Mouse (Mus musculus): ENCODE data around the gene Arntl. TPM values are rescaled to one million over a fixed set of nuclear protein-coding genes. Genes with fewer than 3 reads are reported as not detected.

Arntl gene
- polyA plus RNA-seq, 2 experiments, result 5.6 to 6.8 TPM

DNA sequence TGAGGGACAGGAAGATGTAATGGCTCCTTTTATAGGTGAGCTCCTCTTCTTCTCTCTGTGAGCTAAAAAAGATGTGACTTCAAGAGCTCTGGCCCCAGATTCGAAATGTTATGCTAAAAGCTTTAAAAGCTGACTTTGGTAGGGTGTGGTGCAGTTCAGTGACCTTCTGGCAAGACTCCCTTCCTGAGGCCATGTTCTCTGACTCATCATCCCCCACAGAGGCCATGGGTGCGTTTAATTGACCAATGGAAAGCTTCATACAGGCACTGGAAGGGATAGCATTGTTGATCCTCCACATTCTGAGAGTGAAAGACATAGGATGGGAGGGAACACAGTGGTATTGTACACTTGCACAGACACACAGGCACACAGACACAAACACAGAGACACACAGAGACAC is 34.8 kb upstream of the Arntl start:
- 68% methylated on average over 2 of the region's 2 CpGs for WGBS
- ATAC-seq (ENCODE audit: low FRiP score, low read depth) (no peak), DNase-seq (ENCODE audit: low spot score) (no peak)
- no peak overlapping the region for H3K4me2 ChIP-seq (replicated peaks; ENCODE audit: low read depth, low read length, severe bottlenecking)
- no peak for TF ChIP-seq POLR2A (IDR thresholded peaks at IDR 0.05; ENCODE audit: borderline replicate concordance, extremely low read depth, insufficient read depth, insufficient read length)
- H3K27ac ChIP-seq (replicated peaks; ENCODE audit: low read depth, low read length), result no peak overlapping the region
- no peaks in the 10 kb centered on the region for H3K27me3 ChIP-seq (ENCODE audit: control insufficient read depth, insufficient read depth, low read length)
- H3K4me1 ChIP-seq (ENCODE audit: control insufficient read depth, insufficient read depth, low read length), result no peaks in the 10 kb centered on the region
- no peaks in the 10 kb centered on the region for H3K9me3 ChIP-seq (ENCODE audit: control insufficient read depth, low read length)
- H3K4me3 ChIP-seq (replicated peaks; ENCODE audit: low read length), result no peak overlapping the region
- no peaks in the 10 kb centered on the region for H3K36me3 ChIP-seq (ENCODE audit: control insufficient read depth, insufficient read depth, low read length)
- no peak overlapping the region for H3K9ac ChIP-seq (ENCODE audit: low read depth, low read length, severe bottlenecking)

DNA sequence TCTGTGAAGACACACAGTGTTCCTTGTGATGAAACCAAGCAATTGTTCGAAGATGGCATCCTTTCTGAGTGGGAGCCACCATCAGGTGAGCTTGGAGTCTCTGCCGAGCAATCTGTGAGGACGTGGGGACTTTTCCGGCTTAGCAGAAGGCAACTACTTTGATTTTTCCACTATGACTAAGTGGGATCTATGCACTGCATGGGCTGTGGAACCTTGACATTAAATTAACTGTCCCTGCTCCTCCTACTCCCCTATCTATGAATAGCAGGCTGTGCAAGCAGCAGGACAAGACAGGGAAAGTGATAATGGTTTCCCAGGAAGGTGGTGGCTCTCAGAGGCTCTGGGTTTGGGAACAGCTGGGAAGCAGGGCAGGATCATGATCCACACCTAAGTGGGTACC is 31.8 kb upstream of the Arntl start:
- H3K36me3 ChIP-seq (ENCODE audit: control insufficient read depth, insufficient read depth, low read length), result no peaks in the 10 kb centered on the region
- H3K4me1 ChIP-seq (ENCODE audit: control insufficient read depth, insufficient read depth, low read length), result no peaks in the 10 kb centered on the region
- DNase-seq (ENCODE audit: low spot score), result no peak
- H3K9me3 ChIP-seq (ENCODE audit: control insufficient read depth, low read length), result no peaks in the 10 kb centered on the region
- ATAC-seq (ENCODE audit: low FRiP score, low read depth), result no peak
- TF ChIP-seq POLR2A (IDR thresholded peaks at IDR 0.05; ENCODE audit: borderline replicate concordance, extremely low read depth, insufficient read depth, insufficient read length), result no peak
- H3K4me2 ChIP-seq (replicated peaks; ENCODE audit: low read depth, low read length, severe bottlenecking), result no peak overlapping the region
- H3K27me3 ChIP-seq (ENCODE audit: control insufficient read depth, insufficient read depth, low read length), result no peaks in the 10 kb centered on the region
- H3K9ac ChIP-seq (ENCODE audit: low read depth, low read length, severe bottlenecking), result no peak overlapping the region
- no peak overlapping the region for H3K27ac ChIP-seq (replicated peaks; ENCODE audit: low read depth, low read length)
- no peak overlapping the region for H3K4me3 ChIP-seq (replicated peaks; ENCODE audit: low read length)
- WGBS, result 90% methylated on average over 4 of the region's 4 CpGs

DNA sequence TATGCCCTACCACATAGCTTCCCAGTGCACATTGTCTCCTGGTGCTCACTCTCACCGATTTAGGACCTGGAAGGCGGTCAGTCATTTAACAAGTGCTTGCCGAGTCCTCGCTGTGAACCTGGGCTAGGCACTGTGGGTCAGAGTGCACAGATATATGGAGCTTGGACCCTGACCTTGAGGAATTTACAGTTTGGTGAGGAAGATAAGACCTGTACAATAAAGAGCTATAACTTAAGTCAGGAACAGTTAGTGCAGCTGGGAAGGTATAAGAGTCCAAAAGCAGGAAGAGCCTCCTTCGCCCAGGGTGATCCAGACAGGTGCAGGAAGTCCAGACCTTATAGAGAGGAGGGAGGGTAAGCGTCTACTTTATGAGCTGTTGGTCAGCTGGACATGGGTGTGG is 29.2 kb upstream of the Arntl start:
- no peak for TF ChIP-seq POLR2A (IDR thresholded peaks at IDR 0.05; ENCODE audit: borderline replicate concordance, extremely low read depth, insufficient read depth, insufficient read length)
- 83% methylated on average over 6 of the region's 6 CpGs for WGBS
- Histone ChIP-seq H3K4me2 (replicated peaks; ENCODE audit: low read depth, low read length, severe bottlenecking) (no peak overlapping the region), H3K4me1 (ENCODE audit: control insufficient read depth, insufficient read depth, low read length) (no peaks in the 10 kb centered on the region), H3K27me3 (ENCODE audit: control insufficient read depth, insufficient read depth, low read length) (no peaks in the 10 kb centered on the region), H3K27ac (replicated peaks; ENCODE audit: low read depth, low read length) (no peak overlapping the region), H3K9me3 (ENCODE audit: control insufficient read depth, low read length) (no peaks in the 10 kb centered on the region), H3K9ac (ENCODE audit: low read depth, low read length, severe bottlenecking) (no peak overlapping the region), H3K36me3 (ENCODE audit: control insufficient read depth, insufficient read depth, low read length) (no peaks in the 10 kb centered on the region), H3K4me3 (replicated peaks; ENCODE audit: low read length) (no peak overlapping the region)
- DNase-seq (ENCODE audit: low spot score), result no peak
- ATAC-seq (ENCODE audit: low FRiP score, low read depth), result no peak

DNA sequence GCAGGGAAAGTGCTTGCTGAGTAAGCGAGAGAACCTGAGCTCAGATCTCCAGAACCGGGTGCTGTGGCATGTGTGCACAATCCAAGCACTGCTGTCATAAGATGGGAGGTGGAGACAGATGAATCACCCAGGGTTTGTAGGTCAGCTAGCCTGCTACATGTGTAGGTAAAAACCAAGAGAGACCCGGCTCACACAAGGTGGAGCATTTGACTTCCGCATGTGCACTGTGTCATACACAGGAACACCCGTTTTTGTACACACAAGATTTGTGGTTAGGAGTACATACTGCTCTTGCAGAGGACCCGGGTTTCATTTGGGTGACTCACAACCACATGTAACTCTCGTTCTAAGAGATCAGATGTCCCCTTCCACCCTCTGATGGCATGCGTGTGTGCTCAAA is 23.5 kb upstream of the Arntl start:
- Histone ChIP-seq H3K27me3 (ENCODE audit: control insufficient read depth, insufficient read depth, low read length) (no peaks in the 10 kb centered on the region), H3K9ac (ENCODE audit: low read depth, low read length, severe bottlenecking) (no peak overlapping the region), H3K4me2 (replicated peaks; ENCODE audit: low read depth, low read length, severe bottlenecking) (no peak overlapping the region), H3K36me3 (ENCODE audit: control insufficient read depth, insufficient read depth, low read length) (no peaks in the 10 kb centered on the region), H3K4me1 (ENCODE audit: control insufficient read depth, insufficient read depth, low read length) (no peaks in the 10 kb centered on the region), H3K27ac (replicated peaks; ENCODE audit: low read depth, low read length) (no peak overlapping the region), H3K9me3 (ENCODE audit: control insufficient read depth, low read length) (no peaks in the 10 kb centered on the region), H3K4me3 (replicated peaks; ENCODE audit: low read length) (no peak overlapping the region)
- DNase-seq (ENCODE audit: low spot score) (no peak), ATAC-seq (ENCODE audit: low FRiP score, low read depth) (no peak)
- 88% methylated on average over 8 of the region's 8 CpGs for WGBS
- no peak for TF ChIP-seq POLR2A (IDR thresholded peaks at IDR 0.05; ENCODE audit: borderline replicate concordance, extremely low read depth, insufficient read depth, insufficient read length)

DNA sequence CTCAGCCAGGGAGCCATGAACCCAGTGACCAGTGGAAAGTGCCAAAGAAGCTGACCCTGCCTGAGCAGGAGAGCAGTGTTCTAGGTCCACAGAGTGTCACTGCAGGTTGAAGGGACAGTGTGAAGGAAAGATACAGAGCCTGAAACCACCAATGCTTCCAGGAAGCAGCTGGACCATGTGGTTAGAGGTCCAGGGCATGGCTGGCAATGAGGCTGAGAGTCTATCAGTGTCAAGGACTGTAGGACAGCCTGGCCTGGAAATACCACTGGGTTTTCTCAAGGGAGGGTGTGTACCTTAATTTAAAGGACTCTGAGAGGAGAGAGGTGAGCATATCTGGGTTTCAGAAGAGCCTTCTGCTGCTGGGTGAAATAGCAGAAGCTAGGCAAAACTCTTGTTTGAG is 22.2 kb upstream of the Arntl start:
- H3K9ac ChIP-seq (ENCODE audit: low read depth, low read length, severe bottlenecking), result no peak overlapping the region
- DNase-seq (ENCODE audit: low spot score) (no peak), ATAC-seq (ENCODE audit: low FRiP score, low read depth) (no peak)
- H3K9me3 ChIP-seq (ENCODE audit: control insufficient read depth, low read length), result no peaks in the 10 kb centered on the region
- H3K27ac ChIP-seq (replicated peaks; ENCODE audit: low read depth, low read length), result no peak overlapping the region
- TF ChIP-seq POLR2A (IDR thresholded peaks at IDR 0.05; ENCODE audit: borderline replicate concordance, extremely low read depth, insufficient read depth, insufficient read length), result no peak
- H3K4me1 ChIP-seq (ENCODE audit: control insufficient read depth, insufficient read depth, low read length), result no peaks in the 10 kb centered on the region
- no peaks in the 10 kb centered on the region for H3K27me3 ChIP-seq (ENCODE audit: control insufficient read depth, insufficient read depth, low read length)
- no peak overlapping the region for H3K4me3 ChIP-seq (replicated peaks; ENCODE audit: low read length)
- no peak overlapping the region for H3K4me2 ChIP-seq (replicated peaks; ENCODE audit: low read depth, low read length, severe bottlenecking)
- H3K36me3 ChIP-seq (ENCODE audit: control insufficient read depth, insufficient read depth, low read length), result no peaks in the 10 kb centered on the region
